Mouse (Mus musculus) heart, embryonic 14.5 days (tissue): ENCODE results near the gene Ankrd33b. TPM values are rescaled to one million over a fixed set of nuclear protein-coding genes. Genes with fewer than 3 reads are reported as not detected.

Experiments used
- ATAC-seq: fragments of 200-750 bp; cut with Nextera tagmentation; 2 replicates; pipeline ENCODE4 v1.8.0; 2017; ENCODE audit warnings: low read depth, moderate TSS enrichment; ENCODE audit not compliant: insufficient number of reproducible peaks, insufficient read depth, low FRiP score
- H3K27ac ChIP-seq, 2 experiments: fragments of 200-500 bp in 1 of 2; fragments of 300-500 bp in 1 of 2; sonication (generic) in 1 of 2; replicated peaks in 1 of 2; 2 replicates each; pipeline ENCODE4 v1.5.1; 2012 to 2014; ENCODE audit warnings: low read depth in 2 of 2, low read length in 2 of 2, control low read depth in 1 of 2, mild to moderate bottlenecking in 1 of 2, mixed read lengths in 1 of 2; ENCODE audit not compliant: control insufficient read depth in 1 of 2, insufficient read depth in 1 of 2
- H3K27me3 ChIP-seq: fragments of 300-500 bp; sonication (generic); 2 replicates; pipeline ENCODE4 v1.6.1; 2014; ENCODE audit warnings: mild to moderate bottlenecking, low read length, control low read depth; ENCODE audit not compliant: control insufficient read depth, insufficient read depth
- H3K36me3 ChIP-seq: fragments of 300-500 bp; sonication (generic); 2 replicates; pipeline ENCODE4 v1.6.1; 2014; ENCODE audit warnings: mild to moderate bottlenecking, control low read depth, low read length, mixed read lengths; ENCODE audit not compliant: control insufficient read depth, insufficient read depth
- H3K4me1 ChIP-seq, 2 experiments: fragments of 200-500 bp in 1 of 2; fragments of 300-500 bp in 1 of 2; sonication (generic) in 1 of 2; 2 replicates each; pipeline ENCODE4 v1.6.1; 2012 to 2014; ENCODE audit warnings: low read length in 2 of 2, control low read depth in 1 of 2, mixed read lengths in 1 of 2; ENCODE audit not compliant: control insufficient read depth in 2 of 2, insufficient read depth in 2 of 2
- H3K4me2 ChIP-seq: fragments of 300-500 bp; sonication (generic); 2 replicates; pipeline ENCODE4 v1.6.1; 2014; ENCODE audit warnings: mild to moderate bottlenecking, low read length
- H3K4me3 ChIP-seq, 2 experiments: fragments of 200-500 bp in 1 of 2; fragments of 300-500 bp in 1 of 2; sonication (generic) in 1 of 2; 2 replicates each; pipeline ENCODE4 v1.5.1; 2012 to 2014; ENCODE audit warnings: low read length in 2 of 2, mild to moderate bottlenecking in 2 of 2, control low read depth in 1 of 2, low read depth in 1 of 2, moderate library complexity in 1 of 2; ENCODE audit not compliant: control insufficient read depth in 1 of 2, insufficient read depth in 1 of 2
- H3K9ac ChIP-seq: fragments of 300-500 bp; sonication (generic); 2 replicates; pipeline ENCODE4 v1.6.1; 2014; ENCODE audit warnings: mild to moderate bottlenecking, low read length
- H3K9me3 ChIP-seq: fragments of 300-500 bp; sonication (generic); 2 replicates; pipeline ENCODE4 v1.6.1; 2016; ENCODE audit warnings: low read length, control low read depth; ENCODE audit not compliant: control insufficient read depth
- WGBS: fragments of 180-500 bp; shearing (Covaris S2); extraction: QIAGEN DNeasy Blood & Tissue Kit; methylation state at CpG from one replicate; pipeline ENCODE4 v1.1.7; 2014; 5-methylcytosine and 5-hydroxymethylcytosine counted together
- polyA plus RNA-seq: library from polyadenylated mRNA; unstranded; fragments of >200 nt; fragmentation: Nextera tagmentation; extraction: Ambion mirVana; gene quantifications from 2 replicates; pipeline ENCODE4 v1.2.1, GENCODE M21; 2014

Ankrd33b gene
- polyA plus RNA-seq, 1 experiment from 2014 or later, result 2.9 TPM

GRCm38 (mm10) chr15:31315630-31316231, 51.8 kb downstream of the Ankrd33b start:
- Histone ChIP-seq H3K9me3 (no peaks in the 10 kb centered on the region), H3K27ac (no peak overlapping the region), H3K27me3 (no peaks in the 10 kb centered on the region), H3K9ac (no peak overlapping the region), H3K4me2 (no peak overlapping the region), H3K4me3 (no peak overlapping the region), H3K36me3 (no peaks in the 10 kb centered on the region), H3K4me1 (no peaks in the 10 kb centered on the region)
- 10% methylated on average over 5 of the region's 5 CpGs for WGBS
- ATAC-seq, result peak; percentile 58

GRCm38 (mm10) chr15:31312001-31312400, 55.5 kb downstream of the Ankrd33b start:
- H3K4me2 ChIP-seq, result no peak overlapping the region
- H3K27ac ChIP-seq, result no peak overlapping the region
- H3K4me3 ChIP-seq, result no peak overlapping the region
- ATAC-seq, result no peak
- 60% methylated on average over 2 of the region's 2 CpGs for WGBS
- no peaks in the 10 kb centered on the region for H3K36me3 ChIP-seq
- H3K27me3 ChIP-seq, result no peaks in the 10 kb centered on the region
- H3K4me1 ChIP-seq, result no peaks in the 10 kb centered on the region
- no peaks in the 10 kb centered on the region for H3K9me3 ChIP-seq
- H3K9ac ChIP-seq, result no peak overlapping the region

- no peak overlapping the region for H3K27ac ChIP-seq
Measured at GRCm38 (mm10) chr15:31309526-31309925, 58.0 kb downstream of the Ankrd33b start.

GRCm38 (mm10) chr15:31306726-31307125, 60.8 kb downstream of the Ankrd33b start:
- Histone ChIP-seq H3K4me2 (no peak overlapping the region), H3K36me3 (no peaks in the 10 kb centered on the region), H3K4me1 (peaks cover 15 to 19% of the 10 kb centered on the region in 2 experiments), H3K9me3 (no peaks in the 10 kb centered on the region), H3K27me3 (no peaks in the 10 kb centered on the region), H3K4me3 (no peak overlapping the region), H3K9ac (no peak overlapping the region), H3K27ac (no peak overlapping the region)
- no peak for ATAC-seq
- 84% methylated on average over 4 of the region's 4 CpGs for WGBS

More at GRCm38 (mm10) chr15:31309526-31309925, 58.0 kb downstream of the Ankrd33b start:
- no peak overlapping the region for H3K4me3 ChIP-seq
- no peaks in the 10 kb centered on the region for H3K9me3 ChIP-seq
- H3K4me2 ChIP-seq, result no peak overlapping the region
- 65% methylated on average over 15 of the region's 15 CpGs for WGBS
- no peak overlapping the region for H3K9ac ChIP-seq
- H3K4me1 ChIP-seq, result peaks cover 7 to 8% of the 10 kb centered on the region in 2 experiments; a peak in 3 of 4 replicates
- H3K27me3 ChIP-seq, result no peaks in the 10 kb centered on the region
- ATAC-seq, result no peak
- no peaks in the 10 kb centered on the region for H3K36me3 ChIP-seq

- WGBS, result 34% methylated on average over 6 of the region's 6 CpGs
- no peak overlapping the region for H3K4me3 ChIP-seq
- no peaks in the 10 kb centered on the region for H3K36me3 ChIP-seq
- H3K9me3 ChIP-seq, result no peaks in the 10 kb centered on the region
- no peak overlapping the region for H3K4me2 ChIP-seq
- H3K4me1 ChIP-seq, result peaks cover 18 to 24% of the 10 kb centered on the region in 2 experiments
- H3K27ac ChIP-seq, result peak overlapping the region in 1 of 2 experiments; percentile 23; a peak in 1 of 4 replicates
- H3K27me3 ChIP-seq, result no peaks in the 10 kb centered on the region
- no peak for ATAC-seq
- H3K9ac ChIP-seq, result peak overlapping the region; percentile 30; the same call in 1 of the 2 replicates
Measured at GRCm38 (mm10) chr15:31305181-31305580, 62.3 kb downstream of the Ankrd33b start.

GRCm38 (mm10) chr15:31304302-31304701, 63.2 kb downstream of the Ankrd33b start:
- Histone ChIP-seq H3K4me2 (no peak overlapping the region), H3K36me3 (no peaks in the 10 kb centered on the region), H3K9me3 (no peaks in the 10 kb centered on the region), H3K4me3 (no peak overlapping the region), H3K4me1 (peaks cover 20 to 24% of the 10 kb centered on the region in 2 experiments), H3K27me3 (no peaks in the 10 kb centered on the region), H3K9ac (no peak overlapping the region), H3K27ac (no peak overlapping the region)
- no peak for ATAC-seq
- WGBS, result 56% methylated on average over 3 of the region's 3 CpGs

- Histone ChIP-seq H3K4me3 (no peak overlapping the region), H3K9me3 (no peaks in the 10 kb centered on the region), H3K27me3 (no peaks in the 10 kb centered on the region), H3K4me2 (peak overlapping the region; percentile 37), H3K9ac (no peak overlapping the region), H3K36me3 (no peaks in the 10 kb centered on the region), H3K4me1 (peaks cover 25 to 26% of the 10 kb centered on the region in 2 experiments), H3K27ac (peak overlapping the region; percentile 74 to 77)
- WGBS, result 10% methylated on average over 12 of the region's 12 CpGs
- ATAC-seq, result peak; percentile 79
Measured at GRCm38 (mm10) chr15:31302293-31302990, 65.1 kb downstream of the Ankrd33b start.
